Mouse (Mus musculus): Measurements from ENCODE around the gene Evx1. TPM values are rescaled to one million over a fixed set of nuclear protein-coding genes. Genes with fewer than 3 reads are reported as not detected.

Gene Evx1
- polyA plus RNA-seq, 1 experiment = not detected

GRCm38 (mm10) chr6:52315441-52316412 lies 2.4 kb downstream of the Evx1 start:
- no peak for TF ChIP-seq POLR2AphosphoS2 (IDR thresholded peaks at IDR 0.05; ENCODE audit: insufficient read length, low read depth)
- no peak for TF ChIP-seq POLR2A (IDR thresholded peaks at IDR 0.05; ENCODE audit: insufficient read length, low read depth)
- no peak for TF ChIP-seq SRF (IDR thresholded peaks at IDR 0.05; ENCODE audit: control insufficient read depth, insufficient read length, low read depth)
- no peak for TF ChIP-seq E2F4 (IDR thresholded peaks at IDR 0.05; ENCODE audit: insufficient read depth)
- no peak for TF ChIP-seq USF1 (IDR thresholded peaks at IDR 0.05; ENCODE audit: low read depth)
- TF ChIP-seq MYOG (IDR thresholded peaks at IDR 0.05; ENCODE audit: control insufficient read depth in 1 of 3, insufficient read depth in 1 of 3, insufficient read length in 2 of 3, low read depth in 2 of 3) = no peak
- TF ChIP-seq CEBPB (IDR thresholded peaks at IDR 0.05; ENCODE audit: insufficient read depth, poor library complexity, severe bottlenecking) = no peak
- TF ChIP-seq MAX (IDR thresholded peaks at IDR 0.05; ENCODE audit: low read depth) = no peak
- TF ChIP-seq MYOD1 (IDR thresholded peaks at IDR 0.05; ENCODE audit: control insufficient read depth in 1 of 3, insufficient read length in 2 of 3, low read depth in 2 of 3) = no peak
- TF ChIP-seq REST (IDR thresholded peaks at IDR 0.05; ENCODE audit: insufficient read depth, insufficient read length) = no peak
- TF ChIP-seq TCF3 (IDR thresholded peaks at IDR 0.05; ENCODE audit: insufficient read length, low read depth) = no peak
- TF ChIP-seq TCF12 (IDR thresholded peaks at IDR 0.05; ENCODE audit: insufficient read depth, poor library complexity, severe bottlenecking) = no peak
- Histone ChIP-seq H3K4me3 (no peak overlapping the region), H3K36me3 (ENCODE audit: control insufficient read depth, insufficient read depth) (no peaks in the 10 kb centered on the region), H3K79me2 (ENCODE audit: control insufficient read depth, insufficient read depth) (no peaks in the 10 kb centered on the region), H3K27me3 (ENCODE audit: control insufficient read depth, insufficient read depth, insufficient read length) (peaks cover 92% of the 10 kb centered on the region), H3K4me2 (ENCODE audit: low read depth) (no peak overlapping the region), H3ac (ENCODE audit: control insufficient read depth, insufficient read length) (no peak overlapping the region)

GRCm38 (mm10) chr6:52316413-52317184 lies 3.3 kb downstream of the Evx1 start:
- H3ac ChIP-seq (ENCODE audit: control insufficient read depth, insufficient read length) = no peak overlapping the region
- peaks cover 92% of the 10 kb centered on the region for H3K27me3 ChIP-seq (ENCODE audit: control insufficient read depth, insufficient read depth, insufficient read length)
- H3K36me3 ChIP-seq (ENCODE audit: control insufficient read depth, insufficient read depth) = no peaks in the 10 kb centered on the region
- H3K4me3 ChIP-seq = no peak overlapping the region
- H3K79me2 ChIP-seq (ENCODE audit: control insufficient read depth, insufficient read depth) = no peaks in the 10 kb centered on the region
- no peak for TF ChIP-seq POLR2AphosphoS2 (IDR thresholded peaks at IDR 0.05; ENCODE audit: insufficient read length, low read depth)
- no peak for TF ChIP-seq MYOD1 (IDR thresholded peaks at IDR 0.05; ENCODE audit: control insufficient read depth in 1 of 3, insufficient read length in 2 of 3, low read depth in 2 of 3)
- TF ChIP-seq CEBPB (IDR thresholded peaks at IDR 0.05; ENCODE audit: insufficient read depth, poor library complexity, severe bottlenecking) = no peak
- TF ChIP-seq MAX (IDR thresholded peaks at IDR 0.05; ENCODE audit: low read depth) = no peak
- no peak for TF ChIP-seq REST (IDR thresholded peaks at IDR 0.05; ENCODE audit: insufficient read depth, insufficient read length)
- no peak overlapping the region for H3K4me2 ChIP-seq (ENCODE audit: low read depth)

GRCm38 (mm10) chr6:52317461-52318180 lies 4.3 kb downstream of the Evx1 start:
- Histone ChIP-seq H3K4me3 (no peak overlapping the region), H3K27me3 (ENCODE audit: control insufficient read depth, insufficient read depth, insufficient read length) (peaks cover 93% of the 10 kb centered on the region), H3K36me3 (ENCODE audit: control insufficient read depth, insufficient read depth) (no peaks in the 10 kb centered on the region), H3K4me2 (ENCODE audit: low read depth) (no peak overlapping the region), H3ac (ENCODE audit: control insufficient read depth, insufficient read length) (no peak overlapping the region), H3K79me2 (ENCODE audit: control insufficient read depth, insufficient read depth) (no peaks in the 10 kb centered on the region)
- TF ChIP-seq TCF12 (IDR thresholded peaks at IDR 0.05; ENCODE audit: insufficient read depth, poor library complexity, severe bottlenecking) (no peak), REST (IDR thresholded peaks at IDR 0.05; ENCODE audit: insufficient read depth, insufficient read length) (no peak)

GRCm38 (mm10) chr6:52318271-52318670 lies 5.0 kb downstream of the Evx1 start:
- H3ac ChIP-seq (ENCODE audit: control insufficient read depth, insufficient read length) = no peak overlapping the region
- TF ChIP-seq E2F4 (IDR thresholded peaks at IDR 0.05; ENCODE audit: insufficient read depth) = no peak
- TF ChIP-seq TCF3 (IDR thresholded peaks at IDR 0.05; ENCODE audit: insufficient read length, low read depth) = no peak
- no peak for TF ChIP-seq MAX (IDR thresholded peaks at IDR 0.05; ENCODE audit: low read depth)
- no peak for TF ChIP-seq TCF12 (IDR thresholded peaks at IDR 0.05; ENCODE audit: insufficient read depth, poor library complexity, severe bottlenecking)
- TF ChIP-seq POLR2AphosphoS2 (IDR thresholded peaks at IDR 0.05; ENCODE audit: insufficient read length, low read depth) = no peak
- no peak for TF ChIP-seq MYOD1 (IDR thresholded peaks at IDR 0.05; ENCODE audit: control insufficient read depth in 1 of 3, insufficient read length in 2 of 3, low read depth in 2 of 3)
- H3K79me2 ChIP-seq (ENCODE audit: control insufficient read depth, insufficient read depth) = no peaks in the 10 kb centered on the region
- H3K27me3 ChIP-seq (ENCODE audit: control insufficient read depth, insufficient read depth, insufficient read length) = peaks cover 95% of the 10 kb centered on the region
- H3K36me3 ChIP-seq (ENCODE audit: control insufficient read depth, insufficient read depth) = no peaks in the 10 kb centered on the region
- no peak overlapping the region for H3K4me3 ChIP-seq
- no peak overlapping the region for H3K4me2 ChIP-seq (ENCODE audit: low read depth)
